Mouse (Mus musculus): Measurements from ENCODE around the gene Plekhh2.
"Not testable (repeated sequence)": the region's sequence is repeated elsewhere in the genome, so short reads cannot be mapped to it uniquely, and the experiment has no call there.

Plekhh2 gene

DNA sequence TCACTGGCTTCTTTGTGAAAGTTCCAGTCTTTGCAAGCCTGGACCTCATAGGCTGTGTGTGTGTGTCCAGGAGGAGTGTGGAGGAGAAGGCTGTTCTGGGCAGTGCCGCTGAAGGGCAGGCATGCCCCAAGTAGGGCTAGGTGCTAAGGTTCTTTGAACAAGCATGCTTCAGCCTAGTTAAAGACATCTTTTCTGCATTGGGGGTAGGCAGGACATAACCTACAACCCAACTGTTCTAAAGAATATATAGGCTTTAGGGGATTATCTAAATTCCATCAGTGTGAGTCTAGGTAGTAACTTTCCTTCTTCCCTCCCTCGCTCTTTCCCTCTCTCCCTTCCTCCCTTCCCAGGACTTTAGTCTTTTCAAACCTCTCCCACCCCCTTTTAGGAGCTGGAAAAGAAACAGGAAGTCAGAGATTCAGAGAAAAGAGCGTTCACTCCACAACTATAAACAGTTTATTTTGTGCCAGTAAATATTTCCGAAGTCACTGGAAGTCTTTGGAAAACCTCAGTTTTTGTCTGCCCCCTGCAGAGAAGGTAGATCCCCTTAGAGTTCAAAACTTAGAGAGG, 906 bp downstream of the Plekhh2 start:
- DNase-seq (ENCODE audit: low read depth) = peak; percentile 57

DNA sequence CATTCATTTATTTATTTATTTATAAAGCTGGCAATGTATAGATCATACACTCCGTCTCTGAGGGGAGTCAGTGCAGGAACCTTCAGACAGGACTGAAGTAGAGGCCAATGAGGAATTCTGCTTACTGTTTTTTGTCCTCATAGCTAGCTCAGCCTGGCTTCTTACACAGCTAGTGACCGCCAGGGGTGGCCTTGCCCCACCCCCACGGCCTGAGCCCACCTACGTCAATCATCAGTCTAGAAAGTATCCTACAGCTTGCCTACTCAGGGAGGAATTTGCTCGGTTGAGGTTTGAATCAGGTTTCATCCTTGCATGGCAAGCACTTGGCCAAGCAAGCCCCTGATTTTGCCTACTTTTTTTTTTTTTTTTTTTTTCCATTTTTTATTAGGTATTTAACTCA, 4.2 kb downstream of the Plekhh2 start:
- DNase-seq (ENCODE audit: low read depth) = no peak

GRCm38 (mm10) chr17:84519346-84519745, 7.7 kb downstream of the Plekhh2 start:
- DNase-seq (ENCODE audit: low read depth) = no peak

DNA sequence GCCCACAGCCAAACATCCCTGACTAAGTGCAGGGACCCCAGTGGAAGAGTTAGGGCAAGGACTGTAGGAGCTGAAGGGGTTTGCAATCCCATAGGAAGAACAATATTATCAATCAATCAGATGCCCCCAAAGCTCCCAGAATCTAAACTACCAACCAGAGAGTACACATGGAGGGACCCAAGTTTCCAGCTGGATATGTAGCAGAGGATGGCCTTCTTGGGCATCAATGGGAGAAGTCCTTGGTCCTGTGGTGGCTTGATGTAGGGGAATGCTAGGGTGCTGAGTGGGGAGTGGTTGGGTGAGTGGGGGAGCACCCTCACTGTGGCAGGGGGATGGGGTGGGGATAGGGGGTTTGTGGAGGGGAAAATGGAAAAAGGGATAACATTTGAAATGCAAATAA, 8.4 kb downstream of the Plekhh2 start:
- no peak for DNase-seq (ENCODE audit: low read depth)

GRCm38 (mm10) chr17:84529356-84529755, 17.7 kb downstream of the Plekhh2 start:
- peak; percentile 57 for DNase-seq (ENCODE audit: low read depth)

DNA sequence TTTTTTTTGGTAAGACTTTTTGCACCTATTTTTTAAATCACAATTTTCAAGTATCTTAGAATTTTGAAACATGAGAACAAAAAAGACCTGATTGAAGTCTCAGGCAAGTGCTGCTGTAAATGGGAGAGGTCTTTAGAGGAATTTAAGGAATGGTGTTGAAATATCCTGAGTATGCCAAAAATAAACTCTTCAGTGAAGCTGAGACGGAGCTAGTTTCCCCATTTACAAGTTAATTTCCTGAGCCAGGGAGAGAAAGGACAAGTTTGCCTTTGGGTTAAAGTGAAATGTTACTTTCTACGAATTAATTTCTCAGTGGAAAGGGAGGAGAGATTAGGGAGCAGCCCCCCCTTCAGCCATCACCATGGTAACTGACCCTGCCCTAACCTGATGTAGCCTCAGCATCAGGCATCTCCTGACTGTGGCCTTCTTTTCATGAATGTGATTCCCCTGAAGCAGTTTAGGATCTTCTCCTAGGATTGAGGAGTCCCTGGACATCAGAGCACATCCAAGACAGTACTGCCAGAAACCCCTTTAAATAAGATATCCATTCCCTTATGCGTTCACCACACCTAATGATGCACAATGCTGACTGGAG, 18.6 kb downstream of the Plekhh2 start:
- DNase-seq (ENCODE audit: low read depth) = peak; percentile 24

- peak; percentile 59 for DNase-seq (ENCODE audit: low read depth)
These were observed 21.3 kb downstream of the Plekhh2 start for GRCm38 (mm10) chr17:84532909-84533499.

GRCm38 (mm10) chr17:84533841-84534240, 22.1 kb downstream of the Plekhh2 start:
- DNase-seq (ENCODE audit: low read depth) = peak; percentile 76

- no peak for DNase-seq (ENCODE audit: low read depth)
These were observed 22.9 kb downstream of the Plekhh2 start for GRCm38 (mm10) chr17:84534632-84535031.

DNA sequence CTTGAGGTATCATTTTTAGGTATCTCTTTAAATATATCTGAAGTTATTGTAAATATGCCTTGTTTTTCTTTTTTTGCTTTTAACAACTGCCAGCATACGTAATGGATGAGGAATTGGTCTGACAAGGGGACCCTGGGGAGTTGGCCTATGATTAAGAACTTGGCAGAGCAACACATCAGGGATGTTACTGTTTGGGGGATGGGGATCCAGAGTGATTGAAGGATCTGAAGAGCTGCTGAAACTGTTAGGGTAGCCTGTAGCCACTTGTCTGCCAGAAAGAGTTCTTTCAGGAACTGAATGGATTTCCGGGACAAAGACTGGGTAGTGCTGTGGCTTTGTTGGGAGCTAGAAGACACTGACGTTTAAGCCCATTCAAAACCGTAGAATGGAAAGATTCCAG, 23.5 kb downstream of the Plekhh2 start:
- DNase-seq (ENCODE audit: low read depth) = peak; percentile 82

GRCm38 (mm10) chr17:84537301-84537700, 25.6 kb downstream of the Plekhh2 start:
- no peak for DNase-seq (ENCODE audit: low read depth)

GRCm38 (mm10) chr17:84537966-84538365, 26.3 kb downstream of the Plekhh2 start:
- DNase-seq (ENCODE audit: low read depth) = peak; percentile 20

DNA sequence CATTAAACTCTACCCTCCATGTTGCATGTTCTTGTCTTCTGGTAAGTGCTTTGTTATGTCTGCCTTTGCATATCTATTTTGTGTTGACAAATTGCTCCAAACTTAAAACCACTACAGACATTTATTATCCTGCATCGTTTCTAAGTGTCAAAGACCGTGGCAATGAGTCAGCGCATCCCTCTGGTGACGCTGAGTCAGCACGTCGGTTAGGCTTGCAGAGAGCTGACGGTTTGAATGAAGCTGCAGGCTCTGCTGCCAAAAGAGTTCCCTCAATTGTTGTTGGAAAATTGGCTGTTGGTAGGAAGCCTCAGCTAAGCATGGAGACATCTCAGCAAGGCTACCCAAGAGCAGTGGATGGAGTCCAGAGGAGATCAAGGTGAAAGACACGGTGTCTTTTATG, 28.9 kb downstream of the Plekhh2 start:
- DNase-seq (ENCODE audit: low read depth) = peak; percentile 65

GRCm38 (mm10) chr17:84550902-84551877, 39.5 kb downstream of the Plekhh2 start:
- no peak for DNase-seq (ENCODE audit: low read depth)

DNA sequence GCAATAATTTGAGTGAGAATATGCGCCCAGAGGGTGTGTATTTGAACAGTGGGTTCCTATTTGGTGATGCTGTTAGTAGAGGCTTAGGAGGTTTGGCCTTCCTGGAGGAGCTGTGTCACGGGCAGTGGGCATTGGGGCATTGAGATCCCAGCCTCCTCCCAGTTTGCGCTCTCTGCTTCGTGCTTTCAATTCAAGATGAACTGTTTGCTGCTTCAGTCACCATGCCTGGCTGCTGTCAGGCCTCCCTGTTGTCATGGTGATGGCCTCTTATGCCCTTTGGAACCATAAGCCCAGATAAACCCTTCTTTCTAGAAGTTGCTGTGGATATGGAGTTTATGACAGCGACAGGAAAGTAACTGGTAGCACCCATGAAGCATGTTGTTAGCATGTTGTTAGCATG, 40.5 kb downstream of the Plekhh2 start:
- no peak for DNase-seq (ENCODE audit: low read depth)

DNA sequence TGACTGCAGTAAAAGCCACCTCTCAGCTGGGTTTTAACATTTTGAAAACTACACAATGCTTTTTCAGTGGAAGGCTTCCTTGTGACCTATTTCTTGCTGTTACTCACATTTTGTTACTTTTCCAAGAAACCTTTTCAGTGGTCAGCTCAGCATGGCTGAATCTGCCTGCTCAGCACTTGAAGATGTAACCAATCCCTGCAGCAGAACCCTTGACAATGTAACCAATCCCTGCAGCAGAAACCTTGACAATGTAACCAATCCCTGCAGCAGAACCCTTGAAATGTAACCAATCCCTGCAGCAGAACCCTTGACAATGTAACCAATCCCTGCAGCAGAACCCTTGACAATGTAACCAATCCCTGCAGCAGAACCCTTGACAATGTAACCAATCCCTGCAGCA, 52.6 kb downstream of the Plekhh2 start:
- DNase-seq (ENCODE audit: low read depth) = not testable (repeated sequence)

GRCm38 (mm10) chr17:84565762-84566161, 54.1 kb downstream of the Plekhh2 start:
- no peak for DNase-seq (ENCODE audit: low read depth)

- DNase-seq (ENCODE audit: low read depth) = no peak
These were observed 55.3 kb downstream of the Plekhh2 start for GRCm38 (mm10) chr17:84566773-84567555.

DNA sequence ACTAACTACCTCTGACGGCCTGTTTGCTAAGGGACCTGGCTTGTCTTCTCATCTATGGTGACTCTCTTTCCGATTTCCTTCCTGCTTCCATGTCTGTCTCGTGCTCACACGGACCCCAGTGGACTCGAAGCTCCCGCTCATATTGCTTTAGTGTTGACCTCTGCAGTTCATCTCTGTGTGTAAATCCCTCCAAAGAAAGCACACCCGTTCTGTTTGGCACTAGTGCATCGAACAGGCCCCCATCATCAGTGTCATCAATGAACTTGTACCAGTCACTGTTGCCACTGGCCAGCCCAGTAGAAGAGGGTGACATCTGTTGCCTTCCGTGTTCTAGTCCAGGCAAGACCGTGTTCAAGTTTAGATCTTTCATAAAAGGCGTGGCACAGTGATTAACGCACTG, 57.1 kb downstream of the Plekhh2 start:
- DNase-seq (ENCODE audit: low read depth) = no peak

GRCm38 (mm10) chr17:84569770-84570169, 58.1 kb downstream of the Plekhh2 start:
- no peak for DNase-seq (ENCODE audit: low read depth)

- no peak for DNase-seq (ENCODE audit: low read depth)
These were observed 59.9 kb downstream of the Plekhh2 start for GRCm38 (mm10) chr17:84571629-84572028.

DNA sequence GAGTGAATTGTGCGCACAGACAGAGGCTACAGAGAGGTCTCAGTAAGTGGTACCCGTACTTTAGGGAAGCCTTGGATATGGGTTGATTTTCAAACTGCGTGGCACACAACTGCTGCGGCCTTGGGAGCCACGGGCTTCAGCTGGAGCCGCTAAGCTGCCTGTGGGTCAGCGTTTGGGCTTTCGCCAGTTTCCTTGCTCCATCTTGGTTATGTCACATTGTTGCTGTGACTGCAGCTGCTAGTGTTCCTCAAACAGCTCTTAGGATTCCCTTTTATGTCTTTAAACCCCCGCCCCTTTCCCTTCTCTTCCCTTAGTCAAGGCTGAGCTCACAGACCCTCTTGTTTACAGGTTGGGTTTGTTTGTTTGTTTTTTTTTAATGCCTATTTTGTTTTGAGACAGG, 61.6 kb downstream of the Plekhh2 start:
- no peak for DNase-seq (ENCODE audit: low read depth)
